Mouse (Mus musculus) myocyte (in vitro differentiated cells): ENCODE data around the gene RPS10-NUDT3. TPM values are rescaled to one million over a fixed set of nuclear protein-coding genes. Genes with fewer than 3 reads are reported as not detected.

ENCODE experiments used
- H3K27me3 ChIP-seq: one replicate; pipeline ENCODE4 v1.6.1; 2011; ENCODE audit not compliant: control insufficient read depth, insufficient read depth, insufficient read length
- H3K36me3 ChIP-seq: one replicate; pipeline ENCODE4 v1.6.1; 2011; ENCODE audit not compliant: control insufficient read depth, insufficient read depth
- H3K4me2 ChIP-seq: one replicate; pipeline ENCODE4 v1.6.1; 2011; ENCODE audit warnings: low read depth, control low read depth
- H3K4me3 ChIP-seq: one replicate; pipeline ENCODE4 v1.5.1; 2011; ENCODE audit warnings: mild to moderate bottlenecking, control low read depth, moderate library complexity
- H3K79me2 ChIP-seq: one replicate; pipeline ENCODE4 v1.6.1; 2011; ENCODE audit not compliant: control insufficient read depth, insufficient read depth
- H3ac ChIP-seq: one replicate; pipeline ENCODE4 v1.6.1; 2011; ENCODE audit not compliant: control insufficient read depth, insufficient read length
- CEBPB ChIP-seq: IDR thresholded peaks from 2 replicates; pipeline ENCODE4 v1.6.1; 2011; ENCODE audit warnings: mild to moderate bottlenecking, moderate library complexity; ENCODE audit not compliant: poor library complexity, insufficient read depth, severe bottlenecking
- E2F4 ChIP-seq: IDR thresholded peaks from one replicate; pipeline ENCODE4 v1.6.1; 2011; ENCODE audit warnings: mild to moderate bottlenecking, control low read depth, moderate library complexity; ENCODE audit not compliant: insufficient read depth
- MAX ChIP-seq: IDR thresholded peaks from one replicate; pipeline ENCODE4 v1.6.1; 2011; ENCODE audit warnings: low read depth, mild to moderate bottlenecking, control low read depth
- MYOD1 ChIP-seq, 3 experiments: IDR thresholded peaks; one replicate each; pipeline ENCODE4 v1.6.1; 2011; ENCODE audit warnings: control low read depth in 2 of 3, low read depth in 2 of 3, mild to moderate bottlenecking in 2 of 3, moderate library complexity in 1 of 3; ENCODE audit not compliant: insufficient read length in 2 of 3, control insufficient read depth in 1 of 3
- MYOG ChIP-seq, 3 experiments: IDR thresholded peaks; one replicate each; pipeline ENCODE4 v1.6.1; 2011; ENCODE audit warnings: control low read depth in 2 of 3, low read depth in 2 of 3, mild to moderate bottlenecking in 2 of 3; ENCODE audit not compliant: insufficient read length in 2 of 3, control insufficient read depth in 1 of 3, insufficient read depth in 1 of 3
- POLR2A ChIP-seq: IDR thresholded peaks from one replicate; pipeline ENCODE4 v1.6.1; 2011; ENCODE audit warnings: low read depth, mild to moderate bottlenecking, control low read depth, moderate library complexity; ENCODE audit not compliant: insufficient read length
- POLR2AphosphoS2 ChIP-seq: IDR thresholded peaks from one replicate; pipeline ENCODE4 v1.6.1; 2011; ENCODE audit warnings: low read depth, control low read depth; ENCODE audit not compliant: insufficient read length
- REST ChIP-seq: IDR thresholded peaks from one replicate; pipeline ENCODE4 v1.6.1; 2011; ENCODE audit warnings: mild to moderate bottlenecking, control low read depth, moderate library complexity; ENCODE audit not compliant: insufficient read depth, insufficient read length
- SRF ChIP-seq: IDR thresholded peaks from one replicate; pipeline ENCODE4 v1.6.1; 2011; ENCODE audit warnings: low read depth; ENCODE audit not compliant: control insufficient read depth, insufficient read length
- TCF12 ChIP-seq: IDR thresholded peaks from one replicate; pipeline ENCODE4 v1.6.1; 2011; ENCODE audit warnings: mild to moderate bottlenecking, control low read depth; ENCODE audit not compliant: poor library complexity, insufficient read depth, severe bottlenecking
- TCF3 ChIP-seq: IDR thresholded peaks from one replicate; pipeline ENCODE4 v1.6.1; 2011; ENCODE audit warnings: low read depth, control low read depth; ENCODE audit not compliant: insufficient read length
- USF1 ChIP-seq: IDR thresholded peaks from one replicate; pipeline ENCODE4 v1.6.1; 2011; ENCODE audit warnings: low read depth, mild to moderate bottlenecking, control low read depth, moderate library complexity
- polyA plus RNA-seq: library from polyadenylated mRNA; unstranded; fragments of >200 nt; fragmentation: generic; extraction: Trizol; gene quantifications from one replicate; pipeline ENCODE4 v1.2.1, GENCODE M21; 2012; ENCODE audit warnings: missing spikeins

The RPS10-NUDT3 gene
- polyA plus RNA-seq, 1 experiment: not detected

GRCm38 (mm10) chr17:27573772-27574320, 61.2 kb downstream of the RPS10-NUDT3 start:
- Histone ChIP-seq H3K4me2 (no peak overlapping the region), H3K4me3 (no peak overlapping the region), H3ac (no peak overlapping the region), H3K79me2 (no peaks in the 10 kb centered on the region), H3K27me3 (no peaks in the 10 kb centered on the region), H3K36me3 (peaks cover 3% of the 10 kb centered on the region)
- TF ChIP-seq POLR2AphosphoS2 (peak; percentile 38), MYOD1 (IDR thresholded peaks at IDR 0.05; ENCODE audit: control insufficient read depth in 1 of 3, insufficient read length in 2 of 3, low read depth in 2 of 3) (no peak), E2F4 (no peak), POLR2A (no peak), MAX (no peak)

DNA sequence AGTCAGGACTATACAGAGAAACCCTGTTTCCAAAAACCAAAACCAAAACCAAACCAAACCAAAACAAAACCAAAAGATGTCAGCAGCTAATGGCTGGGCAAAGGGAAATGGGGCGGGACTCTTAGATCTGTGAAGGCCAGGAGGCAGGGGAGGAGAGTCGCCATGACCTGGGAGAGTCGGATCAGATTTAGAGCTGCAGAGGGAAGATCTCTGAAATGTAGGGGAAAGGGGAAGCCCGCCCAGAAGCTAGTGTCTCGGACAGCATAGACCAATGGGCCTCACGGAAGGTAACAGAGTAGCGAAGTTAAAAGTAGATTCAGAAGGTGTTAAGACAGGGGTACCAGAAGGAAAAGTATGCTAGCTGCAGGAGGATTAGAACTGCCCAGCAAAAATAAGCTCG, 63.7 kb downstream of the RPS10-NUDT3 start:
- Histone ChIP-seq H3K79me2 (no peaks in the 10 kb centered on the region), H3K4me2 (no peak overlapping the region), H3K27me3 (no peaks in the 10 kb centered on the region), H3K36me3 (peaks cover 3% of the 10 kb centered on the region), H3K4me3 (no peak overlapping the region), H3ac (no peak overlapping the region)
- TF ChIP-seq POLR2AphosphoS2: no peak
- TF ChIP-seq MYOG (IDR thresholded peaks at IDR 0.05; ENCODE audit: control insufficient read depth in 1 of 3, insufficient read depth in 1 of 3, insufficient read length in 2 of 3, low read depth in 2 of 3): no peak
- TF ChIP-seq SRF: no peak
- TF ChIP-seq USF1: no peak
- no peak for TF ChIP-seq MAX
- TF ChIP-seq MYOD1 (IDR thresholded peaks at IDR 0.05; ENCODE audit: control insufficient read depth in 1 of 3, insufficient read length in 2 of 3, low read depth in 2 of 3): no peak
- no peak for TF ChIP-seq CEBPB
- TF ChIP-seq TCF3: no peak
- TF ChIP-seq POLR2A: no peak
- TF ChIP-seq TCF12: no peak
- no peak for TF ChIP-seq REST
- TF ChIP-seq E2F4: no peak

DNA sequence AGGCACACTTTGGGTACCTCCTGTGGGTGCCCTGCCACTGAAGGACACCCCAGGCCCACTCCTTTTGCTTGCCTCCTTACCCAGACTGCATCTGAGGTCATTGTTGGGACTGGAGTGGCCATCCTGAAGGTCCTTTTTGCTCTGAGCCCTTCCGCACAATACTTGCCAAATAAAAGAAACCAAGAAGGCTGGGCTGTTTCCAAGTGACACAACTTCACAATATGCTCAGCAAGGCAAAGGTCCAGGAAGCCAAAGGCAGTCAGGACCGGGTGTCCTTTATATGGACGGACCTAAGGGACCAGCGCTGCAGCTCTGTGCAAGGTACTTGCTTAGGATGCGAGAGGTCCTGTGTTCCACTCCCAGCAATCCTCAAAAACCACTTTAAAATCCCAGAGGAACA, 66.8 kb downstream of the RPS10-NUDT3 start:
- no peak overlapping the region for H3K4me2 ChIP-seq
- H3K4me3 ChIP-seq: no peak overlapping the region
- H3K27me3 ChIP-seq: no peaks in the 10 kb centered on the region
- no peaks in the 10 kb centered on the region for H3K36me3 ChIP-seq
- TF ChIP-seq MAX: no peak
- TF ChIP-seq MYOG (IDR thresholded peaks at IDR 0.05; ENCODE audit: control insufficient read depth in 1 of 3, insufficient read depth in 1 of 3, insufficient read length in 2 of 3, low read depth in 2 of 3): no peak
- no peak for TF ChIP-seq CEBPB
- no peak for TF ChIP-seq USF1
- TF ChIP-seq MYOD1 (IDR thresholded peaks at IDR 0.05; ENCODE audit: control insufficient read depth in 1 of 3, insufficient read length in 2 of 3, low read depth in 2 of 3): no peak
- no peak for TF ChIP-seq E2F4
- no peak for TF ChIP-seq SRF
- TF ChIP-seq POLR2AphosphoS2: no peak
- no peak for TF ChIP-seq TCF12
- H3K79me2 ChIP-seq: no peaks in the 10 kb centered on the region
- no peak overlapping the region for H3ac ChIP-seq

DNA sequence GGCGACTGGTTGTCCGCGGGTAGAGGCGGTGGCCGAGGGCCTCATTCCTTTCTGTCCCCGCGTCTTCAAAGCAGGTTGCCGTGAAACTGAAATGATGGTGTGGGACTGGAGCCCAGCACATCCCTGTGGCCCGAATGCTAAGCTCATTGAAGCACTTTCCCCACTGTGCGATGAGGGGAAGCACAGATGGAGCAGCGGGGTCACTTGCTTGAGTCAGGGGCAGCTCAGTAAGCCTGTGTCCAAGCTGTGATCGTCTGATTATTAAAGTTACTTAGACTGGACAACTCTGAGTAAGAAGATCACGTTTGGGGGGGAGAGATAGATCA, 69.1 kb downstream of the RPS10-NUDT3 start:
- TF ChIP-seq SRF: no peak
- TF ChIP-seq E2F4: no peak
- no peak for TF ChIP-seq TCF12
- TF ChIP-seq POLR2AphosphoS2: peak; percentile 37
- Histone ChIP-seq H3K4me3 (peak overlapping the region; percentile 49), H3K79me2 (no peaks in the 10 kb centered on the region), H3K4me2 (peak overlapping the region; percentile 87), H3K36me3 (no peaks in the 10 kb centered on the region), H3ac (peak overlapping the region; percentile 3), H3K27me3 (no peaks in the 10 kb centered on the region)

- Histone ChIP-seq H3K79me2 (no peaks in the 10 kb centered on the region), H3K4me2 (peak within 1 kb of the TSS; percentile 87)
- TF ChIP-seq POLR2AphosphoS2 (peak; percentile 40), REST (no peak), MYOD1 (IDR thresholded peaks at IDR 0.05; ENCODE audit: control insufficient read depth in 1 of 3, insufficient read length in 2 of 3, low read depth in 2 of 3) (peak in 1 of 3 experiments; percentile 49), USF1 (peak; percentile 68), SRF (no peak), MYOG (IDR thresholded peaks at IDR 0.05; ENCODE audit: control insufficient read depth in 1 of 3, insufficient read depth in 1 of 3, insufficient read length in 2 of 3, low read depth in 2 of 3) (peak in 1 of 3 experiments; percentile 37), TCF12 (no peak), CEBPB (no peak), POLR2A (peak; percentile 69)
Observed at GRCm38 (mm10) chr17:27565163-27565941, 69.7 kb downstream of the RPS10-NUDT3 start, which contains the start of gene AI413582. AI413582 (minus strand) TSS chr17:27565756.

More at GRCm38 (mm10) chr17:27565163-27565941, 69.7 kb downstream of the RPS10-NUDT3 start, which contains the start of gene AI413582:
- Histone ChIP-seq H3K4me3 (peak within 1 kb of the TSS; percentile 49), H3ac (peak within 1 kb of the TSS; percentile 3), H3K36me3 (no peaks in the 10 kb centered on the region), H3K27me3 (no peaks in the 10 kb centered on the region)
